Mouse (Mus musculus): ENCODE measurements at regions not wholly inside any gene's neighbourhood (a gene's known extent, or its start where the extent isn't known, plus 50 kb on each side); places are given as distances from the start of the nearest gene placed in this dataset.

DNA sequence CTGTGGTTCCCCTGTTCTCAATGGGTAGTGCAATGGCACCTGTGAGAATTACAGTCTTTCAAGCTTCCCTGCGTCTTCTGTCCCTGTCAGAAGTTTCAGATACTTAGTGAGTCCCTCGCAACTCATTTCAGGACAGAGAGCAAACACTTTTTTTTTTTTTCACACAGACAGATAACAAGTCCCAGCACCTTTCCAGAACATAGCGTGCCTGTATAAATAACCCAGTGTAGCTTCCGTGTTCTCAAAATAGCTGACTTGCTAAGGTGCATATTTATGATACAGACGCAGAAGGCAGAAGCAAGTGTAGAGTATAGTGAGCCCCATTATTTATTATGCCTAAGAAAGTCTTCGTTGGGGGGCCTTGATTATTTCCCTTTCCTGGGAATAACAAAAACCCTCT is 929.4 kb downstream of the Robo2 start:
- Histone ChIP-seq H3K27me3 (ENCODE audit: control insufficient read depth in 1 of 2, insufficient read depth in 2 of 2, low read length in 2 of 2) (no peaks in the 10 kb centered on the region), H3K27ac (ENCODE audit: control insufficient read depth, low read depth, low read length) (no peak overlapping the region), H3K36me3 (ENCODE audit: control insufficient read depth in 1 of 2, insufficient read depth in 2 of 2, low read length in 2 of 2) (no peaks in the 10 kb centered on the region), H3K4me1 (ENCODE audit: control insufficient read depth in 1 of 2, insufficient read depth in 2 of 2, low read length in 2 of 2) (no peaks in the 10 kb centered on the region), H3K9me3 (replicated peaks; ENCODE audit: insufficient read depth, low read length) (no peaks in the 10 kb centered on the region), H3K79me2 (ENCODE audit: control insufficient read depth, insufficient read depth, low read length, poor library complexity) (no peaks in the 10 kb centered on the region), H3K4me3 (ENCODE audit: control insufficient read depth in 1 of 2, insufficient read depth in 1 of 2, low read depth in 2 of 2, low read length in 2 of 2) (no peak overlapping the region), H3K9ac (ENCODE audit: control insufficient read depth, low read depth, low read length, poor library complexity, severe bottlenecking) (no peak overlapping the region)
- TF ChIP-seq NRF1 (IDR thresholded peaks at IDR 0.05; ENCODE audit: insufficient read depth, low read depth, low read length, poor library complexity, severe bottlenecking) (no peak), TAL1 (IDR thresholded peaks at IDR 0.05; ENCODE audit: low read length) (no peak), ZC3H11A (IDR thresholded peaks at IDR 0.05; ENCODE audit: low read depth, low read length) (no peak), MAX (IDR thresholded peaks at IDR 0.05; ENCODE audit: low read length) (no peak), POLR2AphosphoS5 (IDR thresholded peaks at IDR 0.05; ENCODE audit: borderline replicate concordance, low read depth, low read length) (no peak), ELF1 (IDR thresholded peaks at IDR 0.05; ENCODE audit: low read depth, low read length) (no peak), CTCF (IDR thresholded peaks at IDR 0.05 in 2 of 3, conservative IDR thresholded peaks at IDR 0.05 in 1 of 3; ENCODE audit: control insufficient read depth in 1 of 3, insufficient read depth in 1 of 3, low read depth in 2 of 3, low read length in 3 of 3, poor library complexity in 1 of 3, severe bottlenecking in 1 of 3) (no peak), POLR2AphosphoS2 (IDR thresholded peaks at IDR 0.05; ENCODE audit: low read length) (no peak), GABPA (IDR thresholded peaks at IDR 0.05; ENCODE audit: low read depth, low read length) (no peak), POLR2A (IDR thresholded peaks at IDR 0.05; ENCODE audit: control insufficient read depth in 1 of 2, insufficient read depth in 1 of 2, low read depth in 1 of 2, low read length in 2 of 2, poor library complexity in 1 of 2) (no peak), ZMIZ1 (IDR thresholded peaks at IDR 0.05; ENCODE audit: low read depth, low read length) (no peak), SIN3A (IDR thresholded peaks at IDR 0.05; ENCODE audit: low read length) (no peak), MAFK (IDR thresholded peaks at IDR 0.05; ENCODE audit: borderline replicate concordance, low read depth, low read length) (no peak), MYC (IDR thresholded peaks at IDR 0.05; ENCODE audit: low read depth, low read length) (no peak), JUND (IDR thresholded peaks at IDR 0.05; ENCODE audit: low read depth, low read length) (no peak), NELFE (IDR thresholded peaks at IDR 0.05; ENCODE audit: low read depth, low read length) (no peak), ETS1 (IDR thresholded peaks at IDR 0.05; ENCODE audit: low read depth, low read length) (no peak)
- no peak for DNase-seq (ENCODE audit: low read depth, low spot score)

- Histone ChIP-seq H3K9ac (ENCODE audit: control insufficient read depth, low read depth, low read length, poor library complexity, severe bottlenecking) (no peak overlapping the region), H3K4me3 (ENCODE audit: control insufficient read depth in 1 of 2, insufficient read depth in 1 of 2, low read depth in 2 of 2, low read length in 2 of 2) (no peak overlapping the region), H3K79me2 (ENCODE audit: control insufficient read depth, insufficient read depth, low read length, poor library complexity) (no peaks in the 10 kb centered on the region), H3K27ac (ENCODE audit: control insufficient read depth, low read depth, low read length) (no peak overlapping the region), H3K9me3 (replicated peaks; ENCODE audit: insufficient read depth, low read length) (no peaks in the 10 kb centered on the region), H3K36me3 (ENCODE audit: control insufficient read depth in 1 of 2, insufficient read depth in 2 of 2, low read length in 2 of 2) (no peaks in the 10 kb centered on the region), H3K27me3 (ENCODE audit: control insufficient read depth in 1 of 2, insufficient read depth in 2 of 2, low read length in 2 of 2) (no peaks in the 10 kb centered on the region), H3K4me1 (ENCODE audit: control insufficient read depth in 1 of 2, insufficient read depth in 2 of 2, low read length in 2 of 2) (no peaks in the 10 kb centered on the region)
- no peak for TF ChIP-seq ETS1 (IDR thresholded peaks at IDR 0.05; ENCODE audit: low read depth, low read length)
- DNase-seq (ENCODE audit: low read depth, low spot score): no peak
These were observed 938.1 kb downstream of the Robo2 start for GRCm38 (mm10) chr16:73473502-73473901.

Measured in MEL (cell line).